Mouse (Mus musculus) hindbrain, embryonic 16.5 days (tissue): Measurements from ENCODE around the gene Coro1b. TPM values are rescaled to one million over a fixed set of nuclear protein-coding genes. Genes with fewer than 3 reads are reported as not detected.

Experiments
- ATAC-seq: fragments of 200-750 bp; cut with Nextera tagmentation; 2 replicates; pipeline ENCODE4 v1.8.0; 2017; ENCODE audit warnings: moderate TSS enrichment, moderate library complexity
- H3K27ac ChIP-seq: fragments of 300-500 bp; sonication (generic); 2 replicates; pipeline ENCODE4 v1.5.1; 2014; ENCODE audit warnings: low read depth, mild to moderate bottlenecking, control low read depth, low read length, moderate library complexity
- H3K27me3 ChIP-seq: fragments of 300-500 bp; sonication (generic); replicated peaks from 2 replicates; pipeline ENCODE4 v1.6.1; 2014; ENCODE audit warnings: low read length; ENCODE audit not compliant: control insufficient read depth, insufficient read depth
- H3K36me3 ChIP-seq: fragments of 300-500 bp; sonication (generic); 2 replicates; pipeline ENCODE4 v1.6.1; 2014; ENCODE audit warnings: mild to moderate bottlenecking, low read length, moderate library complexity, mixed read lengths; ENCODE audit not compliant: control insufficient read depth, insufficient read depth
- H3K4me1 ChIP-seq: fragments of 300-500 bp; sonication (generic); 2 replicates; pipeline ENCODE4 v1.6.1; 2014; ENCODE audit warnings: low read depth, low read length; ENCODE audit not compliant: control insufficient read depth, insufficient read depth
- H3K4me2 ChIP-seq: fragments of 300-500 bp; sonication (generic); 2 replicates; pipeline ENCODE4 v1.6.1; 2014; ENCODE audit warnings: mild to moderate bottlenecking, low read length, control low read depth, moderate library complexity
- H3K4me3 ChIP-seq: fragments of 300-500 bp; sonication (generic); 2 replicates; pipeline ENCODE4 v1.5.1; 2014; ENCODE audit warnings: mild to moderate bottlenecking, low read length, control low read depth, moderate library complexity
- H3K9ac ChIP-seq: fragments of 300-500 bp; sonication (generic); 2 replicates; pipeline ENCODE4 v1.6.1; 2014; ENCODE audit warnings: low read depth, mild to moderate bottlenecking, control low read depth, low read length, moderate library complexity
- H3K9me3 ChIP-seq: fragments of 300-500 bp; sonication (generic); 2 replicates; pipeline ENCODE4 v1.6.1; 2014; ENCODE audit warnings: mild to moderate bottlenecking, low read length, moderate library complexity; ENCODE audit not compliant: control insufficient read depth
- WGBS: fragments of 180-500 bp; shearing (Covaris S2); extraction: QIAGEN DNeasy Blood & Tissue Kit; methylation state at CpG from one replicate; pipeline ENCODE4 v1.1.7; 2014; 5-methylcytosine and 5-hydroxymethylcytosine counted together
- polyA plus RNA-seq: library from polyadenylated mRNA; unstranded; fragments of >200 nt; fragmentation: Nextera tagmentation; extraction: Ambion mirVana; gene quantifications from 2 replicates; pipeline ENCODE4 v1.2.1, GENCODE M21; 2015

The Coro1b gene
- polyA plus RNA-seq, 1 experiment from 2014 or later, result 122 TPM

GRCm38 (mm10) chr19:4104675-4105194 lies 43.7 kb upstream of the Coro1b start:
- H3K4me1 ChIP-seq, result peaks cover 23% of the 10 kb centered on the region
- no peak overlapping the region for H3K4me3 ChIP-seq
- no peak overlapping the region for H3K9ac ChIP-seq
- 90% methylated on average over 16 of the region's 16 CpGs for WGBS
- no peak for ATAC-seq
- H3K27me3 ChIP-seq, result no peaks in the 10 kb centered on the region
- no peak overlapping the region for H3K4me2 ChIP-seq
- peaks cover 11% of the 10 kb centered on the region; the same call in 1 of the 2 replicates for H3K36me3 ChIP-seq
- no peak overlapping the region for H3K27ac ChIP-seq
- no peaks in the 10 kb centered on the region for H3K9me3 ChIP-seq

- Histone ChIP-seq H3K4me3 (no peak overlapping the region), H3K9me3 (no peaks in the 10 kb centered on the region), H3K4me1 (peaks cover 6% of the 10 kb centered on the region), H3K4me2 (no peak overlapping the region), H3K27ac (no peak overlapping the region), H3K36me3 (peaks cover 11% of the 10 kb centered on the region; the same call in 1 of the 2 replicates), H3K27me3 (no peaks in the 10 kb centered on the region), H3K9ac (no peak overlapping the region)
- WGBS, result 91% methylated on average over 14 of the region's 14 CpGs
- ATAC-seq, result no peak
Measured at GRCm38 (mm10) chr19:4106654-4107053, 41.8 kb upstream of the Coro1b start.

GRCm38 (mm10) chr19:4108535-4108934 lies 39.9 kb upstream of the Coro1b start:
- no peaks in the 10 kb centered on the region for H3K4me1 ChIP-seq
- H3K27ac ChIP-seq, result no peak overlapping the region
- no peak overlapping the region for H3K4me3 ChIP-seq
- no peaks in the 10 kb centered on the region for H3K27me3 ChIP-seq
- H3K36me3 ChIP-seq, result peaks cover 22% of the 10 kb centered on the region; the same call in 1 of the 2 replicates
- no peak for ATAC-seq
- no peak overlapping the region for H3K4me2 ChIP-seq
- no peak overlapping the region for H3K9ac ChIP-seq
- H3K9me3 ChIP-seq, result no peaks in the 10 kb centered on the region
- 90% methylated on average over 9 of the region's 9 CpGs for WGBS

GRCm38 (mm10) chr19:4112063-4112960 lies 36.1 kb upstream of the Coro1b start:
- H3K4me3 ChIP-seq, result no peak overlapping the region
- ATAC-seq, result no peak
- H3K4me2 ChIP-seq, result no peak overlapping the region
- no peaks in the 10 kb centered on the region for H3K9me3 ChIP-seq
- H3K9ac ChIP-seq, result no peak overlapping the region
- 96% methylated on average over 26 of the region's 26 CpGs for WGBS
- no peaks in the 10 kb centered on the region for H3K4me1 ChIP-seq
- H3K27me3 ChIP-seq, result no peaks in the 10 kb centered on the region
- H3K36me3 ChIP-seq, result peaks cover 36% of the 10 kb centered on the region
- H3K27ac ChIP-seq, result no peak overlapping the region

GRCm38 (mm10) chr19:4113186-4113805 lies 35.1 kb upstream of the Coro1b start:
- H3K4me3 ChIP-seq, result no peak overlapping the region
- H3K27me3 ChIP-seq, result no peaks in the 10 kb centered on the region
- ATAC-seq, result no peak
- H3K4me1 ChIP-seq, result no peaks in the 10 kb centered on the region
- WGBS, result 71% methylated on average over 13 of the region's 13 CpGs
- no peak overlapping the region for H3K27ac ChIP-seq
- peaks cover 39% of the 10 kb centered on the region for H3K36me3 ChIP-seq
- no peaks in the 10 kb centered on the region for H3K9me3 ChIP-seq
- H3K4me2 ChIP-seq, result no peak overlapping the region
- H3K9ac ChIP-seq, result no peak overlapping the region

GRCm38 (mm10) chr19:4113806-4114230 lies 34.6 kb upstream of the Coro1b start:
- Histone ChIP-seq H3K4me2 (no peak overlapping the region), H3K27ac (no peak overlapping the region), H3K9ac (no peak overlapping the region), H3K36me3 (peaks cover 35% of the 10 kb centered on the region), H3K4me3 (no peak overlapping the region), H3K4me1 (no peaks in the 10 kb centered on the region), H3K9me3 (no peaks in the 10 kb centered on the region), H3K27me3 (no peaks in the 10 kb centered on the region)
- ATAC-seq, result no peak
- WGBS, result 77% methylated on average over 5 of the region's 5 CpGs

GRCm38 (mm10) chr19:4114551-4114950 lies 33.9 kb upstream of the Coro1b start:
- 94% methylated on average over 10 of the region's 10 CpGs for WGBS
- H3K4me1 ChIP-seq, result no peaks in the 10 kb centered on the region
- no peak for ATAC-seq
- no peaks in the 10 kb centered on the region for H3K9me3 ChIP-seq
- peaks cover 35% of the 10 kb centered on the region for H3K36me3 ChIP-seq
- H3K4me2 ChIP-seq, result no peak overlapping the region
- no peak overlapping the region for H3K27ac ChIP-seq
- H3K9ac ChIP-seq, result no peak overlapping the region; the same call in 1 of the 2 replicates
- H3K4me3 ChIP-seq, result no peak overlapping the region
- no peaks in the 10 kb centered on the region for H3K27me3 ChIP-seq

- 95% methylated on average over 10 of the region's 10 CpGs for WGBS
- Histone ChIP-seq H3K4me1 (peaks cover 1% of the 10 kb centered on the region), H3K4me3 (no peak overlapping the region), H3K9ac (no peak overlapping the region), H3K9me3 (no peaks in the 10 kb centered on the region), H3K36me3 (peaks cover 35% of the 10 kb centered on the region), H3K27me3 (no peaks in the 10 kb centered on the region), H3K27ac (no peak overlapping the region), H3K4me2 (no peak overlapping the region)
- ATAC-seq, result no peak
Measured at GRCm38 (mm10) chr19:4115144-4115543, 33.3 kb upstream of the Coro1b start.

GRCm38 (mm10) chr19:4115816-4116215 lies 32.6 kb upstream of the Coro1b start:
- ATAC-seq, result no peak
- no peaks in the 10 kb centered on the region for H3K27me3 ChIP-seq
- no peak overlapping the region for H3K4me3 ChIP-seq
- no peak overlapping the region for H3K27ac ChIP-seq
- 80% methylated on average over 11 of the region's 11 CpGs for WGBS
- no peak overlapping the region for H3K9ac ChIP-seq
- H3K9me3 ChIP-seq, result no peaks in the 10 kb centered on the region
- H3K4me1 ChIP-seq, result peaks cover 8% of the 10 kb centered on the region
- peaks cover 35% of the 10 kb centered on the region for H3K36me3 ChIP-seq
- no peak overlapping the region for H3K4me2 ChIP-seq
